Mouse (Mus musculus) hindbrain, embryonic 10.5 days (tissue): ENCODE results near the gene Pdlim5. TPM values are rescaled to one million over a fixed set of nuclear protein-coding genes. Genes with fewer than 3 reads are reported as not detected.

Source experiments
- DNase-seq: peaks from one replicate; pipeline ENCODE4 v3.0.0-alpha.2; 2017; ENCODE audit warnings: low spot score
- H3K27ac ChIP-seq: fragments of 300-500 bp; sonication (generic); 2 replicates; pipeline ENCODE4 v1.5.1; 2016; ENCODE audit warnings: mild to moderate bottlenecking, moderate library complexity
- H3K27me3 ChIP-seq: fragments of 300-500 bp; sonication (generic); 2 replicates; pipeline ENCODE4 v1.6.1; 2016; ENCODE audit warnings: mild to moderate bottlenecking; ENCODE audit not compliant: poor library complexity, insufficient read depth, severe bottlenecking
- H3K36me3 ChIP-seq: fragments of 300-500 bp; sonication (generic); 2 replicates; pipeline ENCODE4 v1.6.1; 2016; ENCODE audit warnings: mild to moderate bottlenecking, moderate library complexity
- H3K4me1 ChIP-seq: fragments of 300-500 bp; sonication (generic); replicated peaks from 2 replicates; pipeline ENCODE4 v1.6.1; 2016; ENCODE audit warnings: mild to moderate bottlenecking
- H3K4me3 ChIP-seq: fragments of 300-500 bp; sonication (generic); 2 replicates; pipeline ENCODE4 v1.5.1; 2016; ENCODE audit warnings: mild to moderate bottlenecking, moderate library complexity
- H3K9me3 ChIP-seq: fragments of 300-500 bp; sonication (generic); 2 replicates; pipeline ENCODE4 v1.6.1; 2016; ENCODE audit warnings: mild to moderate bottlenecking, moderate library complexity
- WGBS: fragments of 180-500 bp; shearing (Covaris S2); methylation state at CpG from one replicate; pipeline ENCODE4 v1.1.7; 2016; 5-methylcytosine and 5-hydroxymethylcytosine counted together
- polyA plus RNA-seq: library from polyadenylated mRNA; unstranded; fragments of >200 nt; fragmentation: Nextera tagmentation; extraction: Ambion mirVana; gene quantifications from 2 replicates; pipeline ENCODE4 v1.2.1, GENCODE M21; 2016

Gene Pdlim5
- polyA plus RNA-seq, 1 experiment from 2014 or later: 14.6 TPM

GRCm38 (mm10) chr3:142276506-142276905, 119.0 kb downstream of the Pdlim5 start:
- H3K27me3 ChIP-seq: no peaks in the 10 kb centered on the region
- DNase-seq: no peak
- no peaks in the 10 kb centered on the region for H3K9me3 ChIP-seq
- H3K4me3 ChIP-seq: no peak overlapping the region
- 87% methylated on average over 3 of the region's 3 CpGs for WGBS
- H3K27ac ChIP-seq: no peak overlapping the region
- H3K36me3 ChIP-seq: no peaks in the 10 kb centered on the region
- H3K4me1 ChIP-seq: 0 out of 2 replicates have a peak, but pooled peaks cover under 1% of the 10 kb centered on the region

- WGBS: 7% methylated on average over 1 of the region's 1 CpGs
- Histone ChIP-seq H3K36me3 (no peaks in the 10 kb centered on the region), H3K4me3 (no peak overlapping the region), H3K27ac (no peak overlapping the region), H3K27me3 (no peaks in the 10 kb centered on the region), H3K4me1 (no peaks in the 10 kb centered on the region), H3K9me3 (no peaks in the 10 kb centered on the region)
- no peak for DNase-seq
Observed at GRCm38 (mm10) chr3:142274993-142275392, 120.5 kb downstream of the Pdlim5 start.

GRCm38 (mm10) chr3:142274451-142274850, 121.0 kb downstream of the Pdlim5 start:
- H3K9me3 ChIP-seq: no peaks in the 10 kb centered on the region
- H3K4me1 ChIP-seq: no peaks in the 10 kb centered on the region
- H3K36me3 ChIP-seq: no peaks in the 10 kb centered on the region
- H3K27ac ChIP-seq: no peak overlapping the region
- H3K4me3 ChIP-seq: no peak overlapping the region
- H3K27me3 ChIP-seq: no peaks in the 10 kb centered on the region
- 94% methylated on average over 3 of the region's 3 CpGs for WGBS
- DNase-seq: no peak

GRCm38 (mm10) chr3:142273265-142273664, 122.2 kb downstream of the Pdlim5 start:
- DNase-seq: no peak
- no peak overlapping the region for H3K4me3 ChIP-seq
- no peak overlapping the region for H3K27ac ChIP-seq
- H3K36me3 ChIP-seq: no peaks in the 10 kb centered on the region
- H3K27me3 ChIP-seq: no peaks in the 10 kb centered on the region
- no peaks in the 10 kb centered on the region for H3K9me3 ChIP-seq
- H3K4me1 ChIP-seq: no peaks in the 10 kb centered on the region
- 90% methylated on average over 6 of the region's 6 CpGs for WGBS

DNA sequence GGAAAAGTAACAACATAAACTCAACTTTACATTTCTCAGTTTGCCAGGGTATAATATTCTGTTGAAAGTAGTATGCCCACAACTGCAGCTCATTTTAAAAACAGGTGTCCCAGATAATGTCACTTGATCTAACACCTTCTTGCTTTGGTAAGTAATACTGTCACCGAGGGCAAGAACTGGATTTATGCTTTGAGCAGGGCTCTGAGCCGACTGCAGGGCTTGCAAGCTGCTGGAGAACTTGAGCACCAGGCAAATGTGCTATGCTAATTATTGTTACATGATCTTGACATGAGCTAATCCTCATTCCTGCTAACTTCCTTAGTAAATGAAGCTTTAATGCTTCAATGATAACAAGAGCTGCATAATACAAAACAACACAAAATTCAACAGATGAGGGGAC, 139.1 kb downstream of the Pdlim5 start:
- Histone ChIP-seq H3K36me3 (no peaks in the 10 kb centered on the region), H3K27ac (no peak overlapping the region), H3K4me3 (no peak overlapping the region), H3K27me3 (no peaks in the 10 kb centered on the region), H3K9me3 (no peaks in the 10 kb centered on the region), H3K4me1 (no peaks in the 10 kb centered on the region)
- no peak for DNase-seq
- WGBS: 76% methylated on average over 2 of the region's 2 CpGs

GRCm38 (mm10) chr3:142252086-142252485, 143.4 kb downstream of the Pdlim5 start:
- Histone ChIP-seq H3K36me3 (no peaks in the 10 kb centered on the region), H3K4me3 (no peak overlapping the region), H3K4me1 (no peaks in the 10 kb centered on the region), H3K9me3 (no peaks in the 10 kb centered on the region), H3K27me3 (no peaks in the 10 kb centered on the region), H3K27ac (no peak overlapping the region)
- 97% methylated on average over 1 of the region's 1 CpGs for WGBS
- no peak for DNase-seq

DNA sequence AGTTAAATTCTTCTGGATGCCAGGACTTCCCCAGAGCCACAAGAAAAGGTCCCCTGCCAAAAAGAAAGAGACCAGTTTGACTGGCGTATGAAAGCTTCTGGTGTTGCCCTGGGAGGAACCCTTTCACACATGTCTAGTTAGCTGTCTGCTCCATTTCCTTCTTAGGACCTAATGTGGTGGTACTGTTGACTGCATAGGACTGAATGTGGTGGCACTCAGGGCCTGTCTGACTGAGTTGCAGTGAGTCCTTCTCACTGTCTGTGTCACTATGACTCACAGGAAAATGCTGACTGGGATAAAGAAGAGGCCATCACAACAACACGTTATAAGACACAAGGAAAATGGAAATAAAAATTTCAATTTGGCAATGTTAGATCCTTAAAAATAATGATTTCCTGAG, 146.0 kb downstream of the Pdlim5 start:
- Histone ChIP-seq H3K27ac (no peak overlapping the region), H3K4me1 (no peaks in the 10 kb centered on the region), H3K4me3 (no peak overlapping the region), H3K27me3 (no peaks in the 10 kb centered on the region), H3K36me3 (no peaks in the 10 kb centered on the region), H3K9me3 (no peaks in the 10 kb centered on the region)
- 74% methylated on average over 2 of the region's 2 CpGs for WGBS
- DNase-seq: no peak

GRCm38 (mm10) chr3:142243263-142243662, 152.2 kb downstream of the Pdlim5 start:
- Histone ChIP-seq H3K4me3 (no peak overlapping the region), H3K27ac (no peak overlapping the region), H3K36me3 (no peaks in the 10 kb centered on the region), H3K9me3 (no peaks in the 10 kb centered on the region), H3K4me1 (no peaks in the 10 kb centered on the region), H3K27me3 (no peaks in the 10 kb centered on the region)
- DNase-seq: no peak
- 78% methylated on average over 5 of the region's 5 CpGs for WGBS

DNA sequence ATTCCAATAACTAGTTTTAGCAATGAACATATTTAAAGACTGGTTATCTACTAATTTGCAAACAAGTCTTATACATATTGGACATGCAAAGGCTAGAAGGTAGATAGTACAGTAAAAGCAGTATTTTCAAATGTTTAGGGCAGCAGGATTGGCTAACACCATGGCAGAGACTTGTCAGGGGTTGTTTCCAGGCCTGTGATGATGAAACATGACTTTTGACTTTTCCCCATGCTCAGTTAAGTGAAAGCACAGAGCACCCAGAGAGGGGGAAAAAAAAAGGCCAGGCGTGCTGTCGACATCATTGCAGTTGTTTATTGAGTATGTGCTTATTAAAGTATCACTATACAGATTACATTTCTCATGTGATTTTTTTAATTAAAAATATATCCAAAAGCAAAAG, 156.2 kb downstream of the Pdlim5 start:
- WGBS: 95% methylated on average over 2 of the region's 2 CpGs
- DNase-seq: no peak
- H3K9me3 ChIP-seq: no peaks in the 10 kb centered on the region
- no peaks in the 10 kb centered on the region for H3K27me3 ChIP-seq
- no peaks in the 10 kb centered on the region for H3K4me1 ChIP-seq
- H3K4me3 ChIP-seq: no peak overlapping the region
- H3K36me3 ChIP-seq: no peaks in the 10 kb centered on the region
- H3K27ac ChIP-seq: no peak overlapping the region

- Histone ChIP-seq H3K36me3 (no peaks in the 10 kb centered on the region), H3K27ac (no peak overlapping the region), H3K9me3 (no peaks in the 10 kb centered on the region), H3K27me3 (no peaks in the 10 kb centered on the region), H3K4me3 (no peak overlapping the region), H3K4me1 (no peaks in the 10 kb centered on the region)
- no peak for DNase-seq
- 87% methylated on average over 10 of the region's 10 CpGs for WGBS
Observed at GRCm38 (mm10) chr3:142238260-142239046, 157.0 kb downstream of the Pdlim5 start.

DNA sequence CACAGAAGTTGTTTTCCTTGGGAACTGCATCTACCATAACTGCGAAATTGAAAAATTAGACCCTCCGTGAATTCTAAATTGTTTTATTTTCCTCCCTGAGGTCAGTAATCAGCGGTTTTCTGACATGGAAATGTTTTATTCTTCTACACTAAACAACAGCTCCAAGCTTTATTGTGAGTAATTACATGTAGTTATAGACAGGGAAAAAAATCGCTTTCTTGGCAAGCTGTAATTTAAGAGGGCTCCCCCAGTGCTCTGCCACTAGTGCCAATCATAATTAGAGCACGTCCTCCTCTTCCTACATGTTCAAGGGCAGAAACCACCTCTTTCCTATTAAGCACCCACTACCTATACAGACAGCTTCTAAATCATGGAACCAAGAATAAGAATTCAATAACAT, 157.9 kb downstream of the Pdlim5 start:
- no peak for DNase-seq
- no peaks in the 10 kb centered on the region for H3K4me1 ChIP-seq
- H3K27ac ChIP-seq: no peak overlapping the region
- H3K27me3 ChIP-seq: no peaks in the 10 kb centered on the region
- H3K9me3 ChIP-seq: no peaks in the 10 kb centered on the region
- WGBS: 76% methylated on average over 5 of the region's 5 CpGs
- H3K4me3 ChIP-seq: no peak overlapping the region
- no peaks in the 10 kb centered on the region for H3K36me3 ChIP-seq

- Histone ChIP-seq H3K9me3 (no peaks in the 10 kb centered on the region), H3K4me3 (no peak overlapping the region), H3K36me3 (no peaks in the 10 kb centered on the region), H3K27me3 (no peaks in the 10 kb centered on the region), H3K27ac (no peak overlapping the region), H3K4me1 (no peaks in the 10 kb centered on the region)
- no peak for DNase-seq
- 89% methylated on average over 16 of the region's 16 CpGs for WGBS
Observed at GRCm38 (mm10) chr3:142233606-142234465, 161.7 kb downstream of the Pdlim5 start.

GRCm38 (mm10) chr3:142228665-142229064, 166.8 kb downstream of the Pdlim5 start:
- no peak overlapping the region for H3K27ac ChIP-seq
- no peaks in the 10 kb centered on the region for H3K4me1 ChIP-seq
- H3K9me3 ChIP-seq: no peaks in the 10 kb centered on the region
- H3K4me3 ChIP-seq: no peak overlapping the region
- no peaks in the 10 kb centered on the region for H3K27me3 ChIP-seq
- no peak for DNase-seq
- no peaks in the 10 kb centered on the region for H3K36me3 ChIP-seq
- 88% methylated on average over 7 of the region's 7 CpGs for WGBS
